Mouse (Mus musculus) midbrain, embryonic 15.5 days (tissue): ENCODE results near the gene Dll1. TPM values are rescaled to one million over a fixed set of nuclear protein-coding genes. Genes with fewer than 3 reads are reported as not detected.

Source experiments
- polyA plus RNA-seq: library from polyadenylated mRNA; unstranded; fragments of >200 nt; fragmentation: Nextera tagmentation; extraction: Ambion mirVana; gene quantifications from 2 replicates; pipeline ENCODE4 v1.2.1, GENCODE M21; 2015

Dll1 gene
- polyA plus RNA-seq, 1 experiment from 2014 or later = 20.5 TPM

Other genes starting within 250 kb of the Dll1 start
- gene Fam120b, start 19.3 kb upstream of the Dll1 start, polyA plus RNA-seq = 47.2 and 50.8 TPM in 2 replicates
- gene Psmb1, start 122.9 kb upstream of the Dll1 start, polyA plus RNA-seq = 217 and 221 TPM in 2 replicates
- gene Tbp, start 123.0 kb upstream of the Dll1 start, polyA plus RNA-seq = 64.6 and 68.2 TPM in 2 replicates
- 58.3 and 59.7 TPM in 2 replicates for gene Pdcd2, start 150.4 kb upstream of the Dll1 start, polyA plus RNA-seq
- gene Prdm9, start 187.5 kb upstream of the Dll1 start, polyA plus RNA-seq = 1.9 and 2.7 TPM in 2 replicates